Mouse (Mus musculus) adrenal gland, postnatal 4 days (tissue): ENCODE measurements around the gene Racgap1. TPM values are rescaled to one million over a fixed set of nuclear protein-coding genes. Genes with fewer than 3 reads are reported as not detected.

ENCODE experiments used
- DNase-seq, 2 experiments: peaks; one replicate each; pipeline ENCODE4 v3.0.0; 2021 to 2022; ENCODE audit warnings: low spot score in 2 of 2, mixed read lengths in 2 of 2
- total RNA-seq, 2 experiments: library from RNA; stranded (reverse); gene quantifications; 2 replicates each; pipeline ENCODE4 v1.2.3; 2021

Racgap1 gene
- total RNA-seq, 2 experiments from 2014 or later = 49.9 to 55.4 TPM

- no peak for DNase-seq
These were observed 16.1 kb upstream of the Racgap1 start for GRCm38 (mm10) chr15:99667544-99667943.

GRCm38 (mm10) chr15:99664600-99665451 lies 13.4 kb upstream of the Racgap1 start:
- no peak for DNase-seq

GRCm38 (mm10) chr15:99663964-99664599 lies 12.6 kb upstream of the Racgap1 start:
- no peak for DNase-seq

GRCm38 (mm10) chr15:99662371-99662770 lies 10.9 kb upstream of the Racgap1 start:
- no peak for DNase-seq

GRCm38 (mm10) chr15:99661121-99661830 lies 9.8 kb upstream of the Racgap1 start:
- DNase-seq = no peak

GRCm38 (mm10) chr15:99658437-99658836 lies 7.0 kb upstream of the Racgap1 start:
- no peak for DNase-seq

GRCm38 (mm10) chr15:99655956-99656355 lies 4.5 kb upstream of the Racgap1 start:
- DNase-seq = no peak

GRCm38 (mm10) chr15:99653876-99654275 lies 2.4 kb upstream of the Racgap1 start:
- no peak for DNase-seq

GRCm38 (mm10) chr15:99653291-99653690 lies 1.8 kb upstream of the Racgap1 start:
- DNase-seq = no peak

GRCm38 (mm10) chr15:99651984-99652872 lies 772 bp upstream of the Racgap1 start:
- DNase-seq = no peak

- no peak for DNase-seq
These were observed 1.2 kb downstream of the Racgap1 start for GRCm38 (mm10) chr15:99650304-99650703.

- DNase-seq = no peak
These were observed 2.2 kb downstream of the Racgap1 start for GRCm38 (mm10) chr15:99649067-99649761.

GRCm38 (mm10) chr15:99648326-99648725 lies 3.1 kb downstream of the Racgap1 start:
- DNase-seq = no peak

- DNase-seq = no peak
These were observed 6.7 kb downstream of the Racgap1 start for GRCm38 (mm10) chr15:99644776-99645175.

- DNase-seq = no peak
These were observed 7.6 kb downstream of the Racgap1 start for GRCm38 (mm10) chr15:99643832-99644231.

- DNase-seq = no peak
These were observed 8.8 kb downstream of the Racgap1 start for GRCm38 (mm10) chr15:99642622-99643021.

GRCm38 (mm10) chr15:99638124-99638485 lies 13.4 kb downstream of the Racgap1 start:
- DNase-seq = no peak

GRCm38 (mm10) chr15:99637405-99638123 lies 13.9 kb downstream of the Racgap1 start:
- no peak for DNase-seq

GRCm38 (mm10) chr15:99634702-99635101 lies 16.8 kb downstream of the Racgap1 start:
- no peak for DNase-seq

GRCm38 (mm10) chr15:99631618-99632017 lies 19.8 kb downstream of the Racgap1 start:
- no peak for DNase-seq
